8 mouse cellular contexts compared by ENCODE assay signal in the genomic region with DNA sequence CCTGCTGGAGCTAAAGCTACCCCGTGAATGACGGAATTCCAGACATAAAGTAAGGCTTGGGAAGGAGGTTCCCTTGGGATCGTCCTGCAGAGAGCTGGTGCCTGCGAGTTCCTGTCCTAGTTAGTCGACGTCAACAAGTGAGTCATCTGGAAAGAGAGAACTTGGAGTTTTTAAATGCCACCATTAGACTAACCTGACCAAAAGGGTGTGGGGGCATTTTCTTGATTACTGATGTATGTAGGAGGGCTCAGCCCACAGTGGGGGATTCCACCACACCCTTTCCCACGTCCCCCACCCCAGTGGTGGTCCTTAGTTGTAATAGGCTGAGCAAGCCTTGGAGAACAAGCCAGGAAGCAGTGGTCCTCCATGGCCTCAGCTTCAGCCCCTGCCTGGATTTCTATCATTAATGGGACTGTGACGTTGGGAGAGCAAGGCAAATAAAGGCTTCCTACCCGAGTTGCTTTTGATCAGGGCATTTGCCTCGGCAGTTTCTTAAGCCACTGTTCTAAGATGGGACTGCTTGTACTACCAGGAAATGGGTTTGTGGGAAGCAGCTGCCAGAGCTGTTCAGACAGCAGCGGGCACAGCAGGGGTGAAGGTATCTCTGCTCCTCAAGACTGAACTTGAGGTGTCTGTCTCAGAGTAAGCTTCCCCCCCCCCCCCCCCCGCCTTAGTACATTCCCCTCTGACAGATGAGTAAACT. TPM values are rescaled to one million over a fixed set of nuclear protein-coding genes. Genes with fewer than 3 reads are reported as not detected.
DNase-seq lines count a peak whose midpoint lies in the region; ATAC-seq and TF ChIP-seq lines count a peak whose summit lies in the region.

No protein-coding gene starts in this region.

- 0 out of 2 replicates have a peak, but pooled peaks have one; percentile 14 for ATAC-seq in kidney, embryonic 16.5 days (ENCODE audit: low FRiP score, low TSS enrichment)
- peak; percentile 9; the same call in 1 of the 2 replicates for ATAC-seq in megakaryocyte progenitor cell, adult 5-6 weeks (replicated peaks; ENCODE audit: poor library complexity)

- no peaks in the 10 kb centered on the region for H3K79me2 ChIP-seq in heart, adult 2 months (replicated peaks; ENCODE audit: control insufficient read depth, insufficient read depth, low read length)

- TF ChIP-seq EP300 in heart, adult 2 months (IDR thresholded peaks at IDR 0.05; ENCODE audit: insufficient read depth, low read depth, low read length) = no peak

- H3K27ac ChIP-seq in gastrocnemius, adult 2 months = peak overlapping the region; percentile 97
- H3K27ac ChIP-seq in heart, adult 2 months = peak overlapping the region; percentile 90
- H3K27ac ChIP-seq in kidney, embryonic 16.5 days (ENCODE audit: low read length) = peak overlapping the region; percentile 81; the same call in 1 of the 2 replicates
- peak overlapping the region; percentile 19 for H3K27ac ChIP-seq in thymus, adult 2 months (ENCODE audit: control insufficient read depth, insufficient read depth, low read length)

- H3K4me2 ChIP-seq in kidney, embryonic 16.5 days (replicated peaks; ENCODE audit: low read depth, low read length) = peak overlapping the region; percentile 78

- H3K4me3 ChIP-seq in gastrocnemius, adult 2 months = peak overlapping the region; percentile 81
- H3K4me3 ChIP-seq in heart, adult 2 months = peak overlapping the region; percentile 54
- peak overlapping the region; percentile 71 for H3K4me3 ChIP-seq in kidney, embryonic 16.5 days (ENCODE audit: low read length)
- peak overlapping the region; percentile 60 for H3K4me3 ChIP-seq in thymus, adult 2 months (ENCODE audit: control insufficient read depth, insufficient read depth, low read length)

- WGBS in heart, adult 2 months = 19% methylated on average over 12 of the region's 12 CpGs
- 17% methylated on average over 11 of the region's 12 CpGs for WGBS in kidney, embryonic 16.5 days
- WGBS in thymus, adult 2 months = 2% methylated on average over 12 of the region's 12 CpGs

- H3K9ac ChIP-seq in heart, adult 2 months (ENCODE audit: low read depth, low read length) = peak overlapping the region; percentile 15; the same call in 1 of the 2 replicates
- peak overlapping the region; percentile 68 for H3K9ac ChIP-seq in kidney, embryonic 16.5 days (replicated peaks; ENCODE audit: low read length)

- TF ChIP-seq POLR2A in heart, adult 2 months (IDR thresholded peaks at IDR 0.05; ENCODE audit: insufficient read depth, low read depth, low read length) = no peak
- TF ChIP-seq POLR2A in thymus, adult 2 months (IDR thresholded peaks at IDR 0.05; ENCODE audit: control insufficient read depth, extremely low read depth, insufficient read depth, low read length, poor library complexity) = no peak

- H3K9me3 ChIP-seq in kidney, embryonic 16.5 days (ENCODE audit: low read length) = no peaks in the 10 kb centered on the region

- H3K36me3 ChIP-seq in heart, adult 2 months (ENCODE audit: control insufficient read depth, insufficient read depth, low read length) = no peaks in the 10 kb centered on the region
- no peaks in the 10 kb centered on the region for H3K36me3 ChIP-seq in kidney, embryonic 16.5 days (ENCODE audit: insufficient read depth, low read length)
- H3K36me3 ChIP-seq in thymus, adult 2 months (ENCODE audit: control insufficient read depth, insufficient read depth, low read length) = no peaks in the 10 kb centered on the region

- intact Hi-C loops in gastrocnemius, adult 2 months (cut with DNase I) = no loop called here
- intact Hi-C loops in heart, adult 2 months (cut with DNase I) = loop anchor here (2.0 kb wide), 1 partner anchor 265 kb away; a partner anchor contains a TSS

- H3K4me1 ChIP-seq in heart, adult 2 months (ENCODE audit: control insufficient read depth, insufficient read depth, low read length) = peaks cover 5% of the 10 kb centered on the region
- peaks cover 25% of the 10 kb centered on the region for H3K4me1 ChIP-seq in kidney, embryonic 16.5 days (ENCODE audit: insufficient read depth, low read length)
- H3K4me1 ChIP-seq in thymus, adult 2 months (replicated peaks; ENCODE audit: control insufficient read depth, insufficient read depth, low read length) = peaks cover 16% of the 10 kb centered on the region

- no peak for TF ChIP-seq CTCF in gastrocnemius, adult 2 months (IDR thresholded peaks at IDR 0.05)
- no peak for TF ChIP-seq CTCF in heart, adult 2 months (IDR thresholded peaks at IDR 0.05)
- no peak for TF ChIP-seq CTCF in thymus, adult 2 months (IDR thresholded peaks at IDR 0.05; ENCODE audit: borderline replicate concordance, control insufficient read depth, extremely low read depth, insufficient read depth, low read length, poor library complexity)

- H3K27me3 ChIP-seq in heart, adult 2 months (ENCODE audit: control insufficient read depth, insufficient read depth, low read length) = no peaks in the 10 kb centered on the region
- no peaks in the 10 kb centered on the region for H3K27me3 ChIP-seq in kidney, embryonic 16.5 days (ENCODE audit: insufficient read depth, low read length)
- no peaks in the 10 kb centered on the region for H3K27me3 ChIP-seq in thymus, adult 2 months (ENCODE audit: control insufficient read depth, insufficient read depth, low read length)

- peak; percentile 29 for DNase-seq in gastrocnemius, adult 2 months
- DNase-seq in gastrocnemius, postnatal 25 days = no peak
- peak; percentile 7 for DNase-seq in adrenal gland, postnatal 25 days
- peak in 1 of 2 experiments; percentile 24 for DNase-seq in heart, adult 2 months
- DNase-seq in thymus, adult 2 months = peak; percentile 30
- no peak for DNase-seq in cerebellum, postnatal 4 days (ENCODE audit: low spot score in 2 of 2)

RNA-seq across cellular contexts. Expression of a gene that starts 10.2 kb away (rescaled TPM):
- total RNA-seq in gastrocnemius, adult 2 months (2021) = 10 to 100 TPM; 12.0 to 12.5 TPM
- 10 to 100 TPM; 12.1 to 12.9 TPM for total RNA-seq in gastrocnemius, postnatal 25 days (2021)
- total RNA-seq in adrenal gland, postnatal 25 days (2021) = 14.7 and 19.0 TPM in 2 replicates
- 10 to 100 TPM; 16.0 to 17.5 TPM for total RNA-seq in heart, adult 2 months (2021)
- 19.3 and 22.3 TPM in 2 replicates for polyA plus RNA-seq in heart, adult 2 months (2012; rRNA removed)
- 12.2 and 12.4 TPM in 2 replicates for polyA plus RNA-seq in kidney, embryonic 16.5 days (2015; fragmentation: Nextera tagmentation; extraction: Ambion mirVana)
- total RNA-seq in megakaryocyte progenitor cell, adult 5-6 weeks (2015) = 13.3 and 22.5 TPM in 2 replicates
- 16.2 and 17.0 TPM in 2 replicates for total RNA-seq in megakaryocyte progenitor cell, adult 5-6 weeks (2017)
- 10.9 and 12.9 TPM in 2 replicates for polyA plus RNA-seq in thymus, adult 2 months (2012; rRNA removed)

Comparison
In these comparisons a context has a peak if more than half of its experiments do, and no peak if none do; other contexts are left out.
1. DNase-seq: peak in gastrocnemius, adult 2 months (single experiment), adrenal gland, postnatal 25 days (single experiment) and thymus, adult 2 months (single experiment); none in gastrocnemius, postnatal 25 days (single experiment) and cerebellum, postnatal 4 days (0 of 2).
2. H3K27ac ChIP-seq: peak in every context shown above with its lines; median percentile 97 in gastrocnemius, adult 2 months; 90 in heart, adult 2 months; 81 in kidney, embryonic 16.5 days; 19 in thymus, adult 2 months.
3. Peak in every context shown above with its lines, with median percentiles within 50 percentile points of each other: H3K4me3 ChIP-seq.